Mouse (Mus musculus): ENCODE results near the gene Edf1.

DNA sequence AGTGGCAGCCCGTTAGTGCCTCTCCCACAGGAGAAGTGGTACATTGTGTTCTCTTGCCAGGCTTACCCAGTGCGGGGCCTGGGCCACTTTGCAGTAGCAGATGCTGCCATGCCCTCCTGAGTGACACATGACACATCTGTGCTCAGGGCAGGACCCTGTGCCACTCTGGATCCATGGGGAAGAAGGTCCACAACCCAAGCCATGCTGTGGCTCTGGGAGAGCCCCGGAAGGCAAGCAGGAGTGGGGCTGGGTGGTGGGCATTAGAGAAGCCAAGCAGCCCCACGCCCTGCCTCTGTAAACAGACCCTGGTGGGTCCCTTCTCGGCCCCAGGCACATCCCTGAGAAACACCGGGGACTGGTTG is 25.5 kb downstream of the Edf1 start:
- TF ChIP-seq MAFK (IDR thresholded peaks at IDR 0.05; ENCODE audit: insufficient read depth, low read depth, low read length), result no peak
- TF ChIP-seq HCFC1 (IDR thresholded peaks at IDR 0.05; ENCODE audit: borderline replicate concordance, insufficient read depth, low read length), result no peak
